Comparison of ENCODE assay signal across 10 mouse cellular contexts in the genomic region with DNA sequence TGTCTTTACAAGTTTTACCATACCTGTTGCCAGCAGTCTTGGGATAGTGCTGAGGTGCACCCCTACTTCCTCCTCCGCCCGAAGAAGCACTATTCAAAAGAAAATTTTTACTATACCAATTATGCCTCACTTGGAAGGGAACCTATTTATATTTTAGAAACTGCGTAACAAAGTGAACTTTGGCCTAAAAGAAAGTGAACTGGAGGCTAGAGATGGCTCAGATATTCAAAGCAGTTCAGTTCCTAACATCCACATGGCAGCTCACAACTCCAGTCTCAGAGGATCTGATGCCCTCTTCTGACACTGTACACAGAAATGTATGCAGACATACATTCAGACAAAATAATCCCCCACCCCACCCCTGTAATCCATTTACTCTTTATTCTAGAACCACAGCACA. TPM values are rescaled to one million over a fixed set of nuclear protein-coding genes. Genes with fewer than 3 reads are reported as not detected.
DNase-seq lines count a peak whose midpoint lies in the region; ATAC-seq and TF ChIP-seq lines count a peak whose summit lies in the region.
"Had no signal": no experiment of that assay in that cellular context is flagged by ENCODE, and none has a peak within 500 bp of the region (broad histone marks: within the 10 kb centered on the region; RNA-seq: fewer than 3 reads in every experiment).

No protein-coding gene starts in this region.

- TF ChIP-seq POLR2A in limb, embryonic 14.5 days (IDR thresholded peaks at IDR 0.05; ENCODE audit: borderline replicate concordance, extremely low read depth, insufficient read depth, insufficient read length) = no peak

- peak overlapping the region; percentile 80 for H3K4me2 ChIP-seq in lung, embryonic 16.5 days (ENCODE audit: low read depth, low read length)
- H3K4me2 ChIP-seq in forebrain, embryonic 11.5 days (ENCODE audit: low read depth, low read length, severe bottlenecking) = peak overlapping the region; percentile 69
- H3K4me2 ChIP-seq in limb, embryonic 14.5 days (replicated peaks; ENCODE audit: low read depth, low read length, severe bottlenecking) = peak overlapping the region; percentile 56
- peak overlapping the region; percentile 72 for H3K4me2 ChIP-seq in stomach, embryonic 15.5 days

- peak overlapping the region; percentile 98 for H3K4me3 ChIP-seq in lung, embryonic 16.5 days (ENCODE audit: low read length)
- peak overlapping the region; percentile 99 for H3K4me3 ChIP-seq in forebrain, embryonic 11.5 days (ENCODE audit: low read depth, low read length)
- H3K4me3 ChIP-seq in limb, embryonic 14.5 days (replicated peaks; ENCODE audit: low read length) = peak overlapping the region; percentile 95
- H3K4me3 ChIP-seq in stomach, embryonic 15.5 days (replicated peaks) = peak overlapping the region; percentile 85

- H3K9me3 ChIP-seq in lung, embryonic 16.5 days (ENCODE audit: control insufficient read depth, low read length) = no peaks in the 10 kb centered on the region
- no peaks in the 10 kb centered on the region for H3K9me3 ChIP-seq in forebrain, embryonic 11.5 days (ENCODE audit: control insufficient read depth, low read length)
- no peaks in the 10 kb centered on the region for H3K9me3 ChIP-seq in limb, embryonic 14.5 days (ENCODE audit: control insufficient read depth, low read length)
- no peaks in the 10 kb centered on the region for H3K9me3 ChIP-seq in stomach, embryonic 15.5 days

- no peak overlapping the region for H3K27ac ChIP-seq in lung, embryonic 16.5 days (ENCODE audit: low read length)
- H3K27ac ChIP-seq in forebrain, embryonic 11.5 days (ENCODE audit: low read depth, low read length) = no peak overlapping the region
- H3K27ac ChIP-seq in limb, embryonic 14.5 days (replicated peaks; ENCODE audit: low read depth, low read length) = no peak overlapping the region
- H3K27ac ChIP-seq in stomach, embryonic 15.5 days = no peak overlapping the region

- ATAC-seq in lung, embryonic 16.5 days (ENCODE audit: low read depth) = no peak
- no peak for ATAC-seq in forebrain, embryonic 11.5 days (replicated peaks; ENCODE audit: low FRiP score)
- ATAC-seq in limb, embryonic 14.5 days (ENCODE audit: low FRiP score, low read depth) = no peak
- ATAC-seq in stomach, embryonic 15.5 days (ENCODE audit: insufficient read depth, low FRiP score, low read depth) = no peak

- no peak for DNase-seq in lung, postnatal 4 days
- no peak for DNase-seq in forebrain, embryonic 11.5 days (ENCODE audit: low spot score)
- no peak for DNase-seq in limb, embryonic 14.5 days (ENCODE audit: low spot score)
- DNase-seq in gastrocnemius, adult 18-20 months (ENCODE audit: low spot score) = no peak
- DNase-seq in cerebellum, adult 9-10 months = no peak
- DNase-seq in cerebellum, postnatal 4 days (ENCODE audit: low spot score in 2 of 2) = no peak
- DNase-seq: adrenal gland, adult 8-10 months; kidney, adult 11 months had no signal

- H3K27me3 ChIP-seq in lung, embryonic 16.5 days (ENCODE audit: control insufficient read depth, insufficient read depth, low read depth, low read length) = no peaks in the 10 kb centered on the region
- H3K27me3 ChIP-seq in forebrain, embryonic 11.5 days (ENCODE audit: control insufficient read depth, insufficient read depth, low read length) = no peaks in the 10 kb centered on the region
- H3K27me3 ChIP-seq in limb, embryonic 14.5 days (ENCODE audit: control insufficient read depth, insufficient read depth, low read length) = no peaks in the 10 kb centered on the region
- no peaks in the 10 kb centered on the region for H3K27me3 ChIP-seq in stomach, embryonic 15.5 days (replicated peaks)

- H3K36me3 ChIP-seq in lung, embryonic 16.5 days (ENCODE audit: control insufficient read depth, insufficient read depth, low read length) = peaks cover 47% of the 10 kb centered on the region
- peaks cover 34% of the 10 kb centered on the region for H3K36me3 ChIP-seq in forebrain, embryonic 11.5 days (ENCODE audit: control insufficient read depth, insufficient read depth, low read length)
- H3K36me3 ChIP-seq in limb, embryonic 14.5 days (ENCODE audit: control insufficient read depth, insufficient read depth, low read length) = peaks cover 58% of the 10 kb centered on the region
- peaks cover 45% of the 10 kb centered on the region for H3K36me3 ChIP-seq in stomach, embryonic 15.5 days

- H3K9ac ChIP-seq in lung, embryonic 16.5 days (ENCODE audit: low read length) = peak overlapping the region; percentile 100
- H3K9ac ChIP-seq in forebrain, embryonic 11.5 days (ENCODE audit: low read length) = peak overlapping the region; percentile 100
- peak overlapping the region; percentile 99; the same call in 1 of the 2 replicates for H3K9ac ChIP-seq in limb, embryonic 14.5 days (ENCODE audit: low read depth, low read length, severe bottlenecking)
- no peak overlapping the region for H3K9ac ChIP-seq in stomach, embryonic 15.5 days

- peaks cover 20% of the 10 kb centered on the region for H3K4me1 ChIP-seq in lung, embryonic 16.5 days (replicated peaks; ENCODE audit: control insufficient read depth, insufficient read depth, low read length)
- peaks cover 6% of the 10 kb centered on the region for H3K4me1 ChIP-seq in forebrain, embryonic 11.5 days (replicated peaks; ENCODE audit: control insufficient read depth, insufficient read depth, low read length)
- H3K4me1 ChIP-seq in limb, embryonic 14.5 days (ENCODE audit: control insufficient read depth, insufficient read depth, low read length) = peaks cover 13% of the 10 kb centered on the region
- H3K4me1 ChIP-seq in stomach, embryonic 15.5 days = peaks cover 8% of the 10 kb centered on the region; the same call in 1 of the 2 replicates

- 73% methylated on average over 3 of the region's 3 CpGs for WGBS in lung, embryonic 16.5 days
- WGBS in forebrain, embryonic 11.5 days = 91% methylated on average over 3 of the region's 3 CpGs
- WGBS in limb, embryonic 14.5 days = 81% methylated on average over 3 of the region's 3 CpGs
- 70% methylated on average over 3 of the region's 3 CpGs for WGBS in stomach, embryonic 15.5 days

RNA-seq across cellular contexts. Expression of gene Eif4g2, which starts 2.0 kb away (rescaled TPM):
- polyA plus RNA-seq in lung, embryonic 16.5 days (2015; fragmentation: Nextera tagmentation; extraction: Ambion mirVana) = 754 and 831 TPM in 2 replicates
- polyA plus RNA-seq in forebrain, embryonic 11.5 days (2014; fragmentation: Nextera tagmentation; extraction: Ambion mirVana) = 1,722 and 1,856 TPM in 2 replicates
- polyA plus RNA-seq in limb, embryonic 14.5 days (2012; rRNA removed) = 350 and 352 TPM in 2 replicates
- polyA plus RNA-seq in limb, embryonic 14.5 days (2014; fragmentation: Nextera tagmentation; extraction: Ambion mirVana) = 921 and 939 TPM in 2 replicates
- 608 and 684 TPM in 2 replicates for polyA plus RNA-seq in stomach, embryonic 15.5 days (2015; fragmentation: Nextera tagmentation; extraction: Ambion mirVana)
- 100 to 1,000 TPM; 747 to 765 TPM for total RNA-seq in gastrocnemius, adult 18-20 months (2021)

RNA-seq across cellular contexts. Expression of gene Ctr9, which starts 52.1 kb away (rescaled TPM):
- 59.6 and 62.9 TPM in 2 replicates for polyA plus RNA-seq in lung, embryonic 16.5 days (2015; fragmentation: Nextera tagmentation; extraction: Ambion mirVana)
- 78.9 and 85.3 TPM in 2 replicates for polyA plus RNA-seq in forebrain, embryonic 11.5 days (2014; fragmentation: Nextera tagmentation; extraction: Ambion mirVana)
- polyA plus RNA-seq in limb, embryonic 14.5 days (2012; rRNA removed) = 29.8 and 36.0 TPM in 2 replicates
- 57.6 and 67.0 TPM in 2 replicates for polyA plus RNA-seq in limb, embryonic 14.5 days (2014; fragmentation: Nextera tagmentation; extraction: Ambion mirVana)
- 58.9 and 62.2 TPM in 2 replicates for polyA plus RNA-seq in stomach, embryonic 15.5 days (2015; fragmentation: Nextera tagmentation; extraction: Ambion mirVana)
- total RNA-seq in gastrocnemius, adult 18-20 months (2021) = 10 to 100 TPM; 16.9 to 18.7 TPM
